Mouse (Mus musculus) thymus, adult 18-20 months (tissue): Measurements from ENCODE around the gene Agrp.

Source experiments
- DNase-seq, 2 experiments: peaks; one replicate each; pipeline ENCODE4 v3.0.0; 2022; ENCODE audit warnings: mixed read lengths in 2 of 2

Gene Agrp

GRCm38 (mm10) chr8:105517346-105517745 is 119.8 kb downstream of the Agrp start:
- DNase-seq = no peak
